Mouse (Mus musculus) spleen, adult 2 months (tissue): ENCODE measurements around the gene Gm49601. TPM values are rescaled to one million over a fixed set of nuclear protein-coding genes. Genes with fewer than 3 reads are reported as not detected.

ENCODE experiments used
- DNase-seq, 2 experiments: peaks; one replicate each; pipeline versions ENCODE4 v3.0.0 to v3.0.0-alpha.2; 2012 to 2021; ENCODE audit warnings: low spot score in 2 of 2, low read depth in 1 of 2
- H3K27ac ChIP-seq: fragments of 200-500 bp; 2 replicates; pipeline ENCODE4 v1.5.1; 2012; ENCODE audit warnings: low read length, inconsistent platforms; ENCODE audit not compliant: insufficient read depth
- H3K27me3 ChIP-seq: fragments of 200-500 bp; 2 replicates; pipeline ENCODE4 v1.6.1; 2012; ENCODE audit warnings: mild to moderate bottlenecking, moderate library complexity, low read length, inconsistent platforms; ENCODE audit not compliant: control insufficient read depth, insufficient read depth
- H3K36me3 ChIP-seq: fragments of 200-500 bp; 2 replicates; pipeline ENCODE4 v1.6.1; 2012; ENCODE audit warnings: mild to moderate bottlenecking, low read length, inconsistent platforms; ENCODE audit not compliant: control insufficient read depth, insufficient read depth
- H3K4me1 ChIP-seq: fragments of 200-500 bp; 2 replicates; pipeline ENCODE4 v1.6.1; 2011; ENCODE audit warnings: inconsistent platforms; ENCODE audit not compliant: control insufficient read depth, insufficient read depth, insufficient read length
- H3K4me3 ChIP-seq: fragments of 200-500 bp; 2 replicates; pipeline ENCODE4 v1.5.1; 2011; ENCODE audit warnings: mild to moderate bottlenecking, inconsistent platforms; ENCODE audit not compliant: insufficient read depth, insufficient read length; ENCODE audit errors: extremely low read depth
- CTCF ChIP-seq: fragments of 200-500 bp; IDR thresholded peaks from 2 replicates; pipeline ENCODE4 v1.5.1; 2011; ENCODE audit warnings: mild to moderate bottlenecking, inconsistent platforms; ENCODE audit not compliant: insufficient read depth, insufficient read length, insufficient replicate concordance; ENCODE audit errors: extremely low read depth
- POLR2A ChIP-seq: fragments of 200-500 bp; IDR thresholded peaks from 2 replicates; pipeline ENCODE4 v1.6.1; 2011; ENCODE audit warnings: low read depth, low read length, inconsistent platforms
- WGBS: fragments of 180-500 bp; shearing (Covaris S2); methylation state at CpG from one replicate; pipeline ENCODE4 v1.1.7; 2018; 5-methylcytosine and 5-hydroxymethylcytosine counted together
- polyA plus RNA-seq: library from polyadenylated mRNA; depleted of rRNA; stranded (reverse); fragments of >200 nt; gene quantifications from 2 replicates; pipeline ENCODE4 v1.2.3, GENCODE M21; 2012

The Gm49601 gene
- polyA plus RNA-seq, 1 experiment, result 0.71 TPM

DNA sequence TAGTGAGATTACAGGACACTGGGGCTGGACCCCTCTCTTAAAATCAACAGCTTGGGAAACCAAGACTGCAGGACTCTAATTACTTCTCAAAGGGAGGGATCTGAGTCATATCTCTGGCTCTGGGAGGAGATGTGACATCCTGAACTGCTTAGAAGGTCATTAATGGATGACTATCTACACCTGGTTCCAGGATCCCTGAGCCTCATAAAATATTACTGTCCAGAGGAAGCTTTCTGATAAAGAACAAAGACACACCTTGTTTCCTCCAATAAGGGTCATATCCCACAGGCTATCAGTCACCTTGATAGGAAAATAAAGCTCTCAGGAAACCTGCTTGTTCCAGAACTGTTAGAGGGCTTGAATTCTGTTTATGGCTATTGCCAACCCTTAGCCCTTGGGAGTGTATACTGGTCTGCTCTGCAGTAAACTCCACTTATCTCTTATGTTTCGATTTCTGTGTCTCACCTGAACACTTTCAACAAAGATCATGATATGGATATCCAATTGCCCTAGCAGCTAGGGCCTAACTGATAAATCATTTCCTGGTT lies 13.2 kb upstream of the Gm49601 start:
- no peaks in the 10 kb centered on the region for H3K4me1 ChIP-seq
- H3K4me3 ChIP-seq, result no peak overlapping the region
- no peaks in the 10 kb centered on the region for H3K27me3 ChIP-seq
- WGBS, result 80% methylated on average over 1 of the region's 1 CpGs
- TF ChIP-seq POLR2A (no peak), CTCF (no peak)
- H3K27ac ChIP-seq, result no peak overlapping the region
- DNase-seq, result no peak
- H3K36me3 ChIP-seq, result no peaks in the 10 kb centered on the region

DNA sequence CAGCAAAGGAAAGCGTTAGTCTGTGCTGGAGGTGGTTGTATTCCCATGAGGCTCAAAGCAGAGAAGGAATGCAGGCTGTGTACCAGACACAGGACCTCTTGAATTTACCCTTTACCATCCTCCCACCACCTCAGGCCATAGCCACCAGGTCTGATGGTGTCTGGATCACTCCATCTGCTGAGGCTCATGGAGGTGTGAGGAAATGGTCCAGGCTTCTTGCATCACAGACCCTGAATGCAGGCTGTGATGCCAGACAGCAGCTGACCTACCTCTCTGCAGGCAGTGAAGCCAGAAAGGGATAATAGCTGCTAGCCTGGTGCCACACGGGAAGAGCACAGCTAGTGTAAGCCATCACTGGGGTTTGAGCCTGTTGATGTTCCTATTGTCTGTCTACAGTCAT lies 12.2 kb upstream of the Gm49601 start:
- H3K27me3 ChIP-seq, result no peaks in the 10 kb centered on the region
- 52% methylated on average over 2 of the region's 2 CpGs for WGBS
- TF ChIP-seq CTCF, result no peak
- no peak for TF ChIP-seq POLR2A
- H3K27ac ChIP-seq, result no peak overlapping the region
- no peak for DNase-seq
- no peaks in the 10 kb centered on the region for H3K36me3 ChIP-seq
- H3K4me3 ChIP-seq, result no peak overlapping the region
- no peaks in the 10 kb centered on the region for H3K4me1 ChIP-seq

DNA sequence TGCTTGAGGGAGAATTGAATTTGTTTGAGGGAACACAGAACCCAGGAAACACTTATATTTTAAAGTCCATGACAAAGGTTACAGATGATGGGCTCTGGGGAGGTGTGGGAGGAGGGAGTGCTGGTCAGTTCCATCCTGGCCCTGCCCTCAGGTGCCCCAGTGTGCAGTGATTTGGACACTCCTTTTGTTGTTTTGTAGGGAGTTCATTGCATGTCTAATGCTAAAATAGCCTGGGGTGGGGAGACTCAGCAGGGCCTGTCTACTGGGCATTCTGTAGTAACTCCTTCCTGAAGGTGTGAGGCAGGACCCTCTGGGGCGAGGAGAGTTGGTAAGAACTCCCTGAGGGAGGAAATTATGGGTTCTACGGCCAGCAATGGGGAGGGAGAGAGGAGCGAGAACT lies 10.6 kb upstream of the Gm49601 start:
- TF ChIP-seq CTCF, result no peak
- TF ChIP-seq POLR2A, result no peak
- DNase-seq, result no peak
- no peaks in the 10 kb centered on the region for H3K4me1 ChIP-seq
- H3K36me3 ChIP-seq, result no peaks in the 10 kb centered on the region
- H3K27me3 ChIP-seq, result no peaks in the 10 kb centered on the region
- no peak overlapping the region for H3K27ac ChIP-seq
- no peak overlapping the region for H3K4me3 ChIP-seq
- 64% methylated on average over 3 of the region's 3 CpGs for WGBS

DNA sequence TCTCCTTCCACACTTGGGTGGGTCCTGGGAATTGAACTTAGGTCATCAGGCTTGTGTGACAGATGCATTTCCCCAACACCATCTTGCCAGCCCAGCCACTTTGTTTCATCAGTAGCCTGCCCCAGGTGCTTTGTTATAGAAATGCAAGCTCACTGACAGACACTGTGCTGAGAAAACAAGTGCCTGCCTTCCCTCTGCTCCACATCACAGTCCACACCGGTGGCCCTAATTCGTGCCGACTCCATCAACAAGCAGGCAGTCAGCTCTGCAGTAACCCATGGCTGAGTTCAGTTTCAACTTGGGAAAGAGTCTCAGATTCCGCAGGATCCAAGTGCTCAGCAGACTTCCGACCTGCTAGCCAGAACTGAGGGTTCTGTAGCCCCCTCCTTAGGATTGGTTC lies 10.2 kb upstream of the Gm49601 start:
- no peak for DNase-seq
- Histone ChIP-seq H3K27me3 (no peaks in the 10 kb centered on the region), H3K27ac (no peak overlapping the region), H3K36me3 (no peaks in the 10 kb centered on the region), H3K4me3 (no peak overlapping the region), H3K4me1 (no peaks in the 10 kb centered on the region)
- TF ChIP-seq POLR2A (no peak), CTCF (no peak)
- 90% methylated on average over 5 of the region's 5 CpGs for WGBS

DNA sequence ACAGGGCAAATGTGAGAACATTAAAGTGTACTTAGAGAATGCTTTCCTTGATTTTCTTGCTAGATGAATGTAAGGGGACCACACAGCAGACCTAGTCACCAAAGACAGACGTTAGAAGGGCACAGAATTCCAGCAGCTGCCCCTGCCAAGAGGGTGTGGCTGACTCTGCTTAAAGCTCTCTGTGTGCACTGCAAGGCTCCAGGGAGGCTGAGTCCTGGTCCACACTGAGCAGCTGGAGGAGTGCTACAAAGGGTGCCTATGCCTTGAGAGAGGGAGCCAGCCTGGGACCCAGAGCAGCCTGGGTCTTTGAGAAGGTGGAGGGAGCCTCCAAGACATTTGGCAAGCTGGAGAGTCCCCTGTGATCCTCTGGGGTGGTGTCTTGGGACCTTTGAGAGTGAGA lies 7.1 kb upstream of the Gm49601 start:
- no peak overlapping the region for H3K27ac ChIP-seq
- WGBS, result 40% methylated on average over 1 of the region's 1 CpGs
- no peak for DNase-seq
- H3K27me3 ChIP-seq, result peaks cover 9% of the 10 kb centered on the region
- no peaks in the 10 kb centered on the region for H3K36me3 ChIP-seq
- no peaks in the 10 kb centered on the region; the same call in 1 of the 2 replicates for H3K4me1 ChIP-seq
- TF ChIP-seq POLR2A (no peak), CTCF (no peak)
- H3K4me3 ChIP-seq, result no peak overlapping the region

DNA sequence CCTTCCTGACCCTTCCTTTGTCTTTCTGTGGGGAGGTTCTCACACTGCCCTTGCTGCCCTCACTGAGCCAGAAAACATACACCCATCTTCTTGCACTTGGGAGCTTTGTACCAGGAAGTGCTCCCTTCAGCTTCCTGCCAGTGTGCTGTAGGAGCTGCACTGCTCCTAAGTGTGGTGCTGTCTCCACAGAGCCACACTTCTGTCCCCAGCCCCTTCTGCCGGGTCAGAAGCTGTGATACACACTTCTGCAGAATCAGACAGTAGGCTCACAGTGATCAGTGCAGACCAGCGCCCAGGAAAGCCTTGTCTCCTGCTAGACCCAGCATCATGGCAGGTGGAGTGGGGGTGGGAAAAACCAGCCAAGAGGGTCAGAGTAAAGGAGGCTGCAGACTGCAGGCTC lies 6.6 kb upstream of the Gm49601 start:
- peaks cover 9% of the 10 kb centered on the region for H3K27me3 ChIP-seq
- 72% methylated on average over 2 of the region's 2 CpGs for WGBS
- H3K4me3 ChIP-seq, result no peak overlapping the region
- DNase-seq, result no peak
- H3K4me1 ChIP-seq, result no peaks in the 10 kb centered on the region; the same call in 1 of the 2 replicates
- H3K36me3 ChIP-seq, result no peaks in the 10 kb centered on the region
- H3K27ac ChIP-seq, result no peak overlapping the region
- TF ChIP-seq POLR2A (no peak), CTCF (no peak)

DNA sequence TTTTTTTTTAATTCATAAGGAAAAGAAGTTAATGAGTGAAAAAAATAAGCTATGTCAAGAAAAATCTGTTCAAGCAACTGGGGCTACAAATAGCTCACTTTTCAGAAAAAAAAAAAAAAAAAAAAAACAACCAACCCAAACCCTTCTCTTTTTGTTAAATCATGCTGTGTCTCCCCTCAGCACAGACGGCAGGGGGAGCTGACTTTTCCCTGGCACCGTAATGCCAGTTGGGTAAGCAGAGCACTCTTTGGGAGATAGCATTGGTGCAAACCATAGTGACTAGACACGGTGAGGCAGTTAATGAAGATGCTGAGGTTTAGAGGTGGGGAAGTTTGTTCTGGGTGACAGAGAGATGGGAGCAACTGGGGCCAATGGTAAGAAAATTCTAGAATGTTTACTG lies 5.8 kb upstream of the Gm49601 start:
- Histone ChIP-seq H3K27ac (no peak overlapping the region), H3K27me3 (peaks cover 9% of the 10 kb centered on the region), H3K36me3 (no peaks in the 10 kb centered on the region), H3K4me3 (no peak overlapping the region), H3K4me1 (no peaks in the 10 kb centered on the region; the same call in 1 of the 2 replicates)
- 31% methylated on average over 3 of the region's 3 CpGs for WGBS
- no peak for DNase-seq
- TF ChIP-seq POLR2A (no peak), CTCF (no peak)
